Mouse (Mus musculus) adrenal gland, adult 18-20 months (tissue): Measurements from ENCODE around the gene Rps7. TPM values are rescaled to one million over a fixed set of nuclear protein-coding genes. Genes with fewer than 3 reads are reported as not detected.

Experiments
- DNase-seq, 2 experiments: peaks; one replicate each; pipeline ENCODE4 v3.0.0; 2021 to 2022; ENCODE audit warnings: low spot score in 2 of 2
- microRNA-seq, 2 experiments: library from miRNA; unstranded; fragments of <30 nt; microRNA quantifications; one replicate each; pipeline ENCODE4 v1.2.0; 2021; ENCODE audit warnings: borderline number of aligned reads in 2 of 2
- total RNA-seq, 2 experiments: library from RNA; stranded (reverse); gene quantifications; 1 replicate in 1 of 2; 2 replicates in 1 of 2; pipeline ENCODE4 v1.2.3; 2021

Gene Rps7
- total RNA-seq, 2 experiments from 2014 or later = 384 to 411 TPM

DNA sequence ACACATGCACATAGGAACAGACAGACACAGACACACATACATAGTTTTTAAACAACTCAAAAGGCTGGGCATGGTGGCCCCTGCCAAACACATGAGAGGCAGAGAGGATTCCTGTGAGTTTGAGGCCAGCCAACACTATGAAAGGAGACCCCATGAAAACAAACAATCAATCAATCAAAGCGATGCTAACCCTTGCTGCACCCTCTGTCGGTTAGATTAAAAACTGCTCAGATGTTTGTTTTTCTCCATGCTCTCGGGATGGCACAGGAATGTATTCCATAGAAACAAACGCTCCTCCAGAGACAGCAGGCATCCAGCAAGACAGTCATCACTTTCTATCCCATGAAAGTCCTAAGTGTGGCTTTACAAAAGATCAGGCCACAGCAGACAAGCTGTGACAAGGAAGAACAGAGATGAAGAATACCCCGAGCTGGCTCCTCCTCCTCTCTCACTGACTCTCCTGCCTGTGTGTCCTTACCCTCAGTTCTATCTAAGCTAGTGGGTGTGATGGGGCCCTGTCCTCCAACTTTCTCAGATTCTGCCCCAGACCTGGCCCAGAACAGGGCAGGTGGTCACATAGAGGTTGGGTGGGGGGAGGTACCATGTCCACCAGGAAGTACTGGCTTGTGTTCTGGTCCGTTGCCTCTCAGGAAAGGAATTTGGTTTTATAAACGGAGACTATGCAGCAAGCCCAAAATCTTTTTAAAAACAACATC, 14.1 kb downstream of the Rps7 start:
- DNase-seq = no peak

GRCm38 (mm10) chr12:28617297-28617696, 18.5 kb downstream of the Rps7 start:
- no peak for DNase-seq

GRCm38 (mm10) chr12:28614401-28614800, 21.4 kb downstream of the Rps7 start:
- DNase-seq = no peak

GRCm38 (mm10) chr12:28612391-28612790, 23.4 kb downstream of the Rps7 start:
- no peak for DNase-seq

- no peak for DNase-seq
Observed at GRCm38 (mm10) chr12:28607546-28608305, 28.0 kb downstream of the Rps7 start.

GRCm38 (mm10) chr12:28603494-28603893, 32.3 kb downstream of the Rps7 start:
- DNase-seq = no peak

- DNase-seq = no peak
Observed at GRCm38 (mm10) chr12:28602259-28602658, 33.5 kb downstream of the Rps7 start.

DNA sequence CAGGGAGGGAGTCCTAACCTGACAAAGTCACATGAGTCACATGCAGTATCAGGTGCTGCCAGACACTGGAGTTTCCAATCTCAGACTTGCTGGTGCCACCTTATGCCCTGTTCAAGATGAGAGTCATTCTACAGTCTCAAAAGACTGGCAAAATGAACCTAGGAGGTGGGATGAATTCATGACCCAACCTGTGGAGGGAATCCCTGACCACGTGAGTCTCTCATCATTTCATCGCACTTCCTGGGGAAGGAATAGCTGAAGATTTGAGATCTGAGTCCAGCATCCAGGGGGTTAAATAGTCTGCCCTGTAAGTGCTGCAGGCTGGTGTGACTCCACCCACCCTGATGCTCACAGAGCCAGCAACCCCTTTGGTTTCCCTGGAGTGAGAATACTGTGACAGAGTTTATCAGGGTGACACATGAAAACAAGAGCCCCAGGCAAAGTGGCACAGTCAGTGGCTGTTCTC, 37.2 kb downstream of the Rps7 start:
- no peak for DNase-seq

GRCm38 (mm10) chr12:28598110-28598509, 37.6 kb downstream of the Rps7 start:
- DNase-seq = no peak

DNA sequence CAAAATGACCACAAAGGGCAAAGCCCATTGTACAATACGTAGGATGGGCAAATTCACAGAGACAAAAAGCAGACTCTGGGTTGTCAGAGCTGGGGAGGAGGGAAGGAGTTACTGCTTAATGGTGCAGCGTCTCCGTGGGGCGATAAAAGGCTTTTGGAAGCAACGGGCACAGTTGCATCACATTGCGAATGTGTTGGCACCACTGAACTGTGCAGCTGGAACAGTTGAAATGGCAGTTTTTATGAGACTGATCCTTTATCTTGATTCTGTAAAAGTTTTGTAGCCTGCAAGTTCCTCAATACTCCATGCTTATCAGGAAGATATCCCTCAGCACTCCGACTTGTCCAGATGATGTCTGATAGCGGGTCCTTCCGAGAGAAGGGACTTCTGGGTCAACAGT, 38.1 kb downstream of the Rps7 start:
- no peak for DNase-seq

DNA sequence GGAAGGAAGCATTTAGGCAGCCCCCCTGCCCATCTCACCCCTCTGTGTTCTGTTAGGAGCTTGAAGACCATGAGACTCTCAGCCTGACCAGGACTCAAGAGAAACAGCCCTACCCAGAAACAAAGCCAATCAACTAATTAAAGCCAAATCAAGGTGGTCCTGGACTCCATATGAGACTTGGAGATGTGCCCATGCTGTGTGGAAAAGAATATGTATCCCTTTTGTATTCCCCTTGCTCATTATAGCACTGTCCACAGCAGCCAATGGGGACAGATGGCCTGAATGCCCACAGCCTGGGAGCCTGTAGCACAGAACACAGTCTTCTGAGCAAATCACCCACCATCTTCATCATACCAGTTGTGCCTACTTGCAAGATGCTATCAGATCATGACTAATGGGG, 38.9 kb downstream of the Rps7 start:
- no peak for DNase-seq

GRCm38 (mm10) chr12:28590428-28590827, 45.3 kb downstream of the Rps7 start:
- DNase-seq = no peak

DNA sequence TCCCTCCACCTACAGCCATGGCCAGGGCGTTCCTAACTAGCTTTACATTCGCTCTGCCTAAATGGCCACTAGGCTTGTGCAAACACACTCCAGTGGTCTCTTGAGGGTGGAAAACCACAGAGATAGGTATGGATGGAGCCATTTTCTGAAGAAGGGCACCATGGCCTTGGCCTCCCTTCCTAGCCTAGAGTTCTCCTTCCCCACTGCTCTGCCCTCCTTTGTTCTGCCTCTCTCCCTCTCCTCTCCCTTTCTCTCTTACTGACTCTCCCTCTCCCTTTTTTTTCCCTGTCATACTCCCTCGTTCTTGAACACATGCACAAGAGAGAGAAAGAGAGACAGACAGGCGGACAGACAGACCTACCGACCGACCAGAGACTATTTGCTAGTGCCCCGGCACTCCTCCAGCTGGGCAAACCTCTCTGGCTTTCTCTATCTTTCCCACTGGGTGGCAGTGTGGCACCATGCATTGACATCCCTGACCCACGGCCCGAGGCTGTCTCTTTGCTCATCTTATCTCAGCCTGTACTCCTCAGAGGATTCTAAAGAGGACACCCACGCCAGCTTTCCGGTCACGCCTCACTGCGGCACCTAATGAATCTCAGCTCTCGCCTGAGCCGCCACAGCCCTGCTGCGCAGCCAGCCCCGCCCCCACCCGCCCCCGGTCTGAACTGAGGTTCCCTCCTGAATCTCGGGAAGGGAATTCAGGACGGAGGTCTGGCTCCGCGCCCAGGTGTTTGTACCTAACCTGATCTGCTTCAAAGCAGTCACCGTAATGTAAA, 46.5 kb downstream of the Rps7 start:
- peak; percentile 72 to 81 for DNase-seq

- DNase-seq = no peak
Observed at GRCm38 (mm10) chr12:28587949-28588348, 47.8 kb downstream of the Rps7 start.

GRCm38 (mm10) chr12:28584036-28584435, 51.7 kb downstream of the Rps7 start:
- DNase-seq = no peak

- no peak for DNase-seq
Observed at GRCm38 (mm10) chr12:28582423-28582822, 53.3 kb downstream of the Rps7 start, which contains the start of gene Allc. TSS of gene Allc (minus strand) at chr12:28582523.

Small RNA genes within 50 kb of the gene (microRNA-seq; reads per million reads assigned to microRNA genes)
- 0 to 1.4 reads per million in 2 experiments for gene Mir6937

Other genes starting within 250 kb of the Rps7 start
- gene Dcdc2c, start 83.6 kb downstream of the Rps7 start, total RNA-seq = under 1 TPM in 1 of 2 experiments, not detected in 1; 0.20 TPM
- gene Allc, start 53.4 kb downstream of the Rps7 start, total RNA-seq = not detected
- 1 to 10 TPM; 4.2 to 6.3 TPM for gene Colec11, start 12.6 kb downstream of the Rps7 start, total RNA-seq
- 10 to 100 TPM; 13.3 to 14.2 TPM for gene Rnaseh1, start 13.6 kb upstream of the Rps7 start, total RNA-seq
- 10 to 100 TPM; 74.0 to 89.9 TPM for gene Adi1, start 39.3 kb upstream of the Rps7 start, total RNA-seq
- gene Trappc12, start 114.5 kb upstream of the Rps7 start, total RNA-seq = 10 to 100 TPM; 30.0 to 32.5 TPM
- gene Eipr1, start 115.8 kb upstream of the Rps7 start, total RNA-seq = 10 to 100 TPM; 18.1 to 22.0 TPM